Mouse (Mus musculus) liver, embryonic 13.5 days (tissue): ENCODE measurements around the gene Tnks1bp1. TPM values are rescaled to one million over a fixed set of nuclear protein-coding genes. Genes with fewer than 3 reads are reported as not detected.

Source experiments
- ATAC-seq: fragments of 200-750 bp; cut with Nextera tagmentation; 2 replicates; pipeline ENCODE4 v1.8.0; 2017; ENCODE audit warnings: low read depth, mild to moderate bottlenecking, moderate number of reproducible peaks, moderate library complexity
- DNase-seq: peaks from one replicate; pipeline ENCODE4 v3.0.0; 2022
- H3K27ac ChIP-seq: fragments of 300-500 bp; sonication (generic); 2 replicates; pipeline ENCODE4 v1.5.1; 2015; ENCODE audit warnings: moderate library complexity, mild to moderate bottlenecking, inconsistent platforms
- H3K27me3 ChIP-seq: fragments of 300-500 bp; sonication (generic); 2 replicates; pipeline ENCODE4 v1.6.1; 2015; ENCODE audit warnings: mild to moderate bottlenecking, inconsistent platforms
- H3K36me3 ChIP-seq: fragments of 300-500 bp; sonication (generic); 2 replicates; pipeline ENCODE4 v1.6.1; 2015; ENCODE audit warnings: mild to moderate bottlenecking, inconsistent platforms
- H3K4me1 ChIP-seq: fragments of 300-500 bp; sonication (generic); replicated peaks from 2 replicates; pipeline ENCODE4 v1.6.1; 2015; ENCODE audit warnings: inconsistent platforms
- H3K4me2 ChIP-seq: fragments of 300-500 bp; sonication (generic); 2 replicates; pipeline ENCODE4 v1.6.1; 2015; ENCODE audit warnings: inconsistent platforms, mild to moderate bottlenecking, moderate library complexity
- H3K4me3 ChIP-seq: fragments of 300-500 bp; sonication (generic); replicated peaks from 2 replicates; pipeline ENCODE4 v1.5.1; 2015; ENCODE audit warnings: mild to moderate bottlenecking, inconsistent platforms
- H3K9ac ChIP-seq: fragments of 300-500 bp; sonication (generic); 2 replicates; pipeline ENCODE4 v1.6.1; 2015; ENCODE audit warnings: mild to moderate bottlenecking, inconsistent platforms
- H3K9me3 ChIP-seq: fragments of 300-500 bp; sonication (generic); replicated peaks from 2 replicates; pipeline ENCODE4 v1.6.1; 2016; ENCODE audit warnings: inconsistent platforms
- WGBS: fragments of 180-500 bp; shearing (Covaris S2); methylation state at CpG from one replicate; pipeline ENCODE4 v1.1.7; 2015; ENCODE audit not compliant: insufficient replicate concordance; 5-methylcytosine and 5-hydroxymethylcytosine counted together
- polyA plus RNA-seq: library from polyadenylated mRNA; unstranded; fragments of >200 nt; fragmentation: Nextera tagmentation; extraction: Ambion mirVana; gene quantifications from 2 replicates; pipeline ENCODE4 v1.2.1, GENCODE M21; 2015

Gene Tnks1bp1
- polyA plus RNA-seq: 3.4 and 4.9 TPM in 2 replicates

DNA sequence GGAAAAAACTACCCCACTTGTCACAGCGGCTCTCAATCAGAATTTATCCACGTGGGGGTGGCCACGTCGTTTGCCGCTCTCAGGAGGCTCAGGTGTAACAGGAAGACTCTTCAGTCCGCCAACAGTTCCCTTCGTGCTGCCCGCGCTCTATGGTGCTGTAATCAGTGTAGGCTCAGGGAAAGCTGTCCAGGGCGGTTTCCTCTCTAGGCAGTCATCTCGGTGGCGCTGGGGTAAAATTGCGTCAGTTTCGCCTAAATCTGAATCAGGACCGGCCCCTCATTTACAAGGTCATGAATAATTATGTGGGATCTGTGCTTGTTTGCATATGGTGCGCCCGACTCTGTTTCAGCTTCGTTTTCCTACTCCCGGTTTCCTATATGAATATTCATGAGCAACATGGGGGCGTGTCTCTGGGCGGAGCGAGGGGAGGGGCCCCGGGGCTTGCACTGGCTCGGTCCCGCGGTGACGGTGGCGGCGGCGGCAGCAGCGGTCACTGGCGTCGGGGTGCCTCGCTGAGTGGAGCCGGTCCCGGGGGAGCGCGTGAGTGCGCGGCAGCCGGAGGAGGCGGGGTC lies at the start of gene Tnks1bp1:
Gene Tnks1bp1 (plus strand): TSS at position 427 of the 572 bp plus-strand sequence.
- H3K4me3 ChIP-seq: peak within 1 kb of the TSS; percentile 66
- H3K4me1 ChIP-seq: peaks cover 44% of the 10 kb centered on the region
- peaks cover 37% of the 10 kb centered on the region for H3K27me3 ChIP-seq
- peak within 1 kb of the TSS; percentile 72 for H3K9ac ChIP-seq
- peaks cover 48% of the 10 kb centered on the region for H3K36me3 ChIP-seq
- H3K27ac ChIP-seq: peak within 1 kb of the TSS; percentile 53
- H3K4me2 ChIP-seq: peak within 1 kb of the TSS; percentile 93
- no peaks in the 10 kb centered on the region for H3K9me3 ChIP-seq
- ATAC-seq (peak; percentile 85), DNase-seq (peak; percentile 93)
- under 1% methylated on average over 42 of the region's 42 CpGs for WGBS

DNA sequence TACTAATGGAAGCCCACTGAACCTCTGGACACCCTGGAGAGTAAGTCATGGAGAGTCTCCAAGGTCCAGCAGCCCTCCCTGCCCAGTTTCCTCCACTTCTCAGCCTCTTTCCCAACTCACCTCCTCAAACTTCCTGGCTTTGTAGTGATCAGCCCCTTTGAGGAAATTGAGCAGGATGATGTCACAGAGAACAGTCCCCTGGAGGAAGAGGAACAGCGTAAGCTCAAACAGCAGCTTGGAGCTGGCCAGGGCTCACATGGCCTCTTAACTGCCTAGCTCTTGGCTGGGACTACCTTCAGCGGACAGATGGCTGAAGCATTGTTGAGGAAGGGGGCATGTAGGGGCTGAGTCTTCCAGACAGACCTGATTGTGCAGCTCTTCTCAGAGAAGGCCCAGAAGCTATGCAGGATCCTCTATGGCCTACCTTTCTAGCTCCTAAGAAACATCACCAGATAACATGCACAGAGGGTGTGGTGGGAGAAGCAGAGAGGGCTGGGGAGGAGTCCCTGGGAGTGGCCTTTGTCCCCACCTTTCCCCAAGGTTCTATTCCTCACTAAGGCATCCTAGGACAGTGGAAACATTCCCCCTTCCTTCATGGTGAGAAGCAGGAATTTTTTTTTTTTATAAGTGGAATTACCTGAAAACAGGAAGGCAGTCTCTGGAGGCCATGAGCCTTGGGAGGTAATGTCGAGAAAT lies 48.2 kb upstream of the Tnks1bp1 start:
- Histone ChIP-seq H3K9ac (peak overlapping the region; percentile 19; the same call in 1 of the 2 replicates), H3K9me3 (no peaks in the 10 kb centered on the region), H3K27me3 (peaks cover 11% of the 10 kb centered on the region; the same call in 1 of the 2 replicates), H3K4me1 (peaks cover 45% of the 10 kb centered on the region), H3K4me2 (peak overlapping the region; percentile 4; the same call in 1 of the 2 replicates), H3K36me3 (no peaks in the 10 kb centered on the region), H3K4me3 (no peak overlapping the region), H3K27ac (peak overlapping the region; percentile 20)
- ATAC-seq: peak; percentile 68
- DNase-seq: no peak
- 64% methylated on average over 3 of the region's 3 CpGs for WGBS

DNA sequence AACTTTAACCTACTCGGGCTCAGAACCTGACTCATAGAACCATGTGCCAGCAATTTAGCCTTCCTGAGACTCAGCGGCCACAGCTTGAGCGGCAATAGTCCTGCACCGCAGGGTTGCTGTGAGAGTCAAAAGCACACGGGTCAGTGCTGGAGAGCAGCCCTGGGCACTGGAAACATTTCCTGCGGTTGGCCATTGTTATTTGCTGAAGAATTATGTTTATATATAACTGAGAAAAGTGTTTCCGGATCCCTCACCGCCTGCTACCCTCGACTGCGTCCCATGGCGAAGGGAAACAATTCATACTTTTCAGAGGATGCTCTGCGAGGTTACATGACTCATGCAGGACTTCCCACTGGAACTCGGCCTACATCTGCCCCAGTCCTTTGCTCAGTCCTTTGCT lies 46.3 kb upstream of the Tnks1bp1 start:
- Histone ChIP-seq H3K4me1 (peaks cover 36% of the 10 kb centered on the region), H3K4me2 (no peak overlapping the region), H3K27ac (no peak overlapping the region), H3K9ac (no peak overlapping the region), H3K4me3 (no peak overlapping the region), H3K9me3 (no peaks in the 10 kb centered on the region), H3K36me3 (no peaks in the 10 kb centered on the region), H3K27me3 (peaks cover 6% of the 10 kb centered on the region; the same call in 1 of the 2 replicates)
- 66% methylated on average over 13 of the region's 13 CpGs for WGBS
- DNase-seq: no peak
- ATAC-seq: no peak

DNA sequence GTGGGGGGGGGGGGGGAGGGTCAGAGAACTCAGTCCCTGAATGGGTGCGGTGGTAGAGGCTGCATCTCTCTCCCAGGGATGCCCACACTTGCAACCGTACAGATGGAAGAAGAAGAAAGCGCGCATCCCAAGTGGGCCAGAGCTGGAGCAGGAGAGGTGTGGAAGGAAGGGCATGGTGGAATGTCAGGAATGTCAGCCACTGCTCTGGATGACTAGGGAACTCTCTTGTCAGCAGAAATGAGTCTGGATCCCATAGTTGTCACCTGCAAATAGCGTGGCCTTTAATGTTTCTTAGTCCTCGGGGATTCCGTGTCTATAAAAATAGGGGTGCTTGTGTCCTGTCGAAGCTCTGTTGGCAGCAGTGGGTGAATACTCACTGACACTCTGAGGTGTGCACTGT lies 45.2 kb upstream of the Tnks1bp1 start:
- no peak overlapping the region for H3K9ac ChIP-seq
- DNase-seq (no peak), ATAC-seq (no peak)
- H3K4me3 ChIP-seq: no peak overlapping the region
- H3K4me1 ChIP-seq: peaks cover 37% of the 10 kb centered on the region
- H3K9me3 ChIP-seq: no peaks in the 10 kb centered on the region
- WGBS: 82% methylated on average over 8 of the region's 8 CpGs
- no peaks in the 10 kb centered on the region for H3K36me3 ChIP-seq
- no peak overlapping the region for H3K27ac ChIP-seq
- H3K27me3 ChIP-seq: peaks cover 6% of the 10 kb centered on the region; the same call in 1 of the 2 replicates
- H3K4me2 ChIP-seq: no peak overlapping the region

DNA sequence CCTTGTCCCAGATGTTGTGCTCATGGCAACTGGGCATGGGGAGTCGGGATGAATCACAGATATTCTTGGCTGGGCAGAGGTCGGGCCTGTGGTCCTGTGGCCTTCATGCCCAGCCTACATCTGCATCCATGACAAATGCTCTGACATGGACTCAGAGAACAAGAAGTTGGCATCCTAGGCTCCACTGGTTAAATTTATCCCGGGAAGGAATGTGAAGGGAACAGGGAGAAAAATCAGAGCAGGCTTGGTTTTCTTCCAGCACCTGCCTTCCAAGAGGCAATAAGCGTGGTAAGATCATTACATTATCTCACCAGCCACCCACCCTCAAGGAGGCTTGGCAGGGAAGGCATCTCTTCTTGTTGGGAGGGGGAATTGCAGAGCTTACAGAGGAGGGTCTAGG lies 43.5 kb upstream of the Tnks1bp1 start:
- H3K9ac ChIP-seq: no peak overlapping the region
- peaks cover 6% of the 10 kb centered on the region; the same call in 1 of the 2 replicates for H3K27me3 ChIP-seq
- WGBS: 70% methylated on average over 4 of the region's 4 CpGs
- peaks cover 47% of the 10 kb centered on the region for H3K4me1 ChIP-seq
- no peak overlapping the region for H3K4me3 ChIP-seq
- no peak overlapping the region for H3K27ac ChIP-seq
- no peak overlapping the region for H3K4me2 ChIP-seq
- no peaks in the 10 kb centered on the region for H3K36me3 ChIP-seq
- DNase-seq: no peak
- no peaks in the 10 kb centered on the region for H3K9me3 ChIP-seq
- ATAC-seq: no peak

DNA sequence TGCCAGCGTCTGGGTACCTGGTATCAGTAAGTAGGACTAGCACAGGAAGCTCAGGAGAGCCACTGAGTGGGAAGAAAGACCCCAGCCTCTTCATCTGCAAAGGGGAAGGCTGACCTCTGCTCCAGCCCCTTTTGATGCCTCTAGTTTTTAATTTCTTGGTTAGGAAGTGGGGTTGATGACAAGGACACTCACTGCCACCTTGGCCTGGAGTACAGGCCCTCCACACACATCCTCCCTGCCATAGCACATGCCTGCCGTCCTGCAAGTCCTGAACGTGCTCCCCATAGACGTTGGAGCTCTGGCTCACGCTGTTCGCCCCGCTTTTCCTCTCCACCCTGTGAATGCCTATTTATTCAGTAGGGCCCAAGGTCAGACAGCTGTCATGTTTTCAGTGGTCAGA lies 41.2 kb upstream of the Tnks1bp1 start:
- Histone ChIP-seq H3K4me3 (no peak overlapping the region), H3K4me1 (peaks cover 49% of the 10 kb centered on the region), H3K9me3 (no peaks in the 10 kb centered on the region), H3K4me2 (no peak overlapping the region), H3K27ac (no peak overlapping the region), H3K27me3 (peaks cover 6% of the 10 kb centered on the region; the same call in 1 of the 2 replicates), H3K9ac (no peak overlapping the region), H3K36me3 (no peaks in the 10 kb centered on the region)
- DNase-seq (no peak), ATAC-seq (no peak)
- 74% methylated on average over 7 of the region's 7 CpGs for WGBS

DNA sequence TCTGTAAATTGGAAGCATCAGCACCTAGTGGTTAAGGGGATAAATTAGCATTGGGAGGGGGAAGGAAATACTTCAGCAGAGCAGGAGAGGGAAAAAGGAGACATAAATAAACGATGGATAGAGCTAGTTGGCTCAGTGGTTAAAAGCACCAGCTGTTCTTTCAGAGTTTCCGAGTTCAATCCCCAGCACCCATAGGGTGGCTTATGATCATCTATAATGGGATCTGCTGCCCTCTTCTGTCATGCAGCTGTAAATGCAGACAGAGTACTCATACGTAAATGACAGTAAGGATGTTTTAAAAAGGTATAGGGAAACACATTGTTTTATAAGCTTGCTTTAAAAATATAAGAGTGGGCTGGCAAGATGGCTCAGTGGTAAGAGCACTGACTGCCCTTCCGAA lies 40.1 kb upstream of the Tnks1bp1 start:
- 20% methylated on average over 4 of the region's 4 CpGs for WGBS
- DNase-seq (peak; percentile 27), ATAC-seq (no peak)
- Histone ChIP-seq H3K4me2 (no peak overlapping the region), H3K4me3 (no peak overlapping the region), H3K27ac (no peak overlapping the region), H3K9ac (no peak overlapping the region), H3K27me3 (peaks cover 6% of the 10 kb centered on the region; the same call in 1 of the 2 replicates), H3K9me3 (no peaks in the 10 kb centered on the region), H3K36me3 (no peaks in the 10 kb centered on the region), H3K4me1 (peaks cover 58% of the 10 kb centered on the region)

DNA sequence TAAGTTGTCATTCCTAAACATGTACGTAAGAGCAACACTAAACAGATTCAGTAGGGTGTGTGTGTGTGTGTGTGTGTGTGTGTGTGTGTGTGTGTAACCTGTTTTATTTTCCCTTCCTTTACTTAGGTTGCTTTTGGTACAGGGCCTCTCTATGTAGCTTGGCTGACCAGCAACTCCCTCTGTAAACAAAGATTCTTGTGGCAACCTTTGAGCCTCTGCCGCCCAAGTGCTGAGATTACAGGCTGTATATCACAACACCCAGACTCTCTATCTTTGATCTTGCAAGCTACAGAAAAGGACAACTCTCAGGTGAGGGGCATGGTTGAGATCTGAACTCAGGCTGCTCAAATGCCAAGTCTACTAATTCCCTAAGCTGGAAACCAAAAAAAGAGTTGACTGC lies 38.6 kb upstream of the Tnks1bp1 start:
- Histone ChIP-seq H3K4me1 (peaks cover 72% of the 10 kb centered on the region), H3K36me3 (no peaks in the 10 kb centered on the region), H3K9ac (no peak overlapping the region), H3K4me3 (no peak overlapping the region), H3K4me2 (no peak overlapping the region), H3K27me3 (peaks cover 6% of the 10 kb centered on the region; the same call in 1 of the 2 replicates), H3K27ac (peak overlapping the region; percentile 95), H3K9me3 (no peaks in the 10 kb centered on the region)
- WGBS: 52% methylated on average over 2 of the region's 2 CpGs
- ATAC-seq (no peak), DNase-seq (no peak)

DNA sequence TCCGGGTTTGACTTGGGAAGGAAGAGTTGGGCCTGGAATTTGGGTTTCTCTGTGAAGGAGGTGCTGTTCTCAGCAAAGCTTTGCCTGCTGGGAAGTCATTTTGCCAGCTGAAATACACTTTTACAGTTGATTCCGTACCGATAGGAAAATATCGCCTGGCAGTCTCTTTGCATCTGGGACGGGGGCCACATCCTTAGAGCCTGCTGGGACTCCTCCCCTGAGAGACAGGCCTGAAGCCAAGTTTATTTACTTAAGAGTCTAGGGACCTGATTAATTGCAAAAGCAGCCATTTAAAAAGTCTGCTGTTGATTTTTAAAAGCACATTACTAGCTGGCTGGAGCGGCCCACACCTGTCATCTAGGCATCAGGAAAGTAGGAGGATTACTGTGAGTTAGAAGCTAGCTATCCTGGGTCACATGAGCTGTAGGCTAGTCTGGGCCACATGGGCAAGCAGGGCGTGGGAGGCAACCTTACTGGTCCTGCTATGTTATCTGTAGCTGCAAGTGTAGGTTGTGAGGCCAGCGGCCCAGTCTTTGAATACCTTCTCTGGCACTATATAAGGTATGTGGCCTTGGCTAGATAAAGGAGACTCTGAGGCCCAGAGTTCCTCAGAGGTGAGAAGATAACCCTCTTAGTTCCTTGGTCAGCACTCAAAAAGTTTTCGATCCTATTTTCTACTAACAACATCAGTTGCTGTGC lies 35.8 kb upstream of the Tnks1bp1 start:
- Histone ChIP-seq H3K9ac (peak overlapping the region; percentile 65), H3K4me2 (peak overlapping the region; percentile 66), H3K27me3 (no peaks in the 10 kb centered on the region), H3K36me3 (no peaks in the 10 kb centered on the region), H3K4me1 (peaks cover 78% of the 10 kb centered on the region), H3K9me3 (no peaks in the 10 kb centered on the region), H3K4me3 (peak overlapping the region; percentile 41), H3K27ac (peak overlapping the region; percentile 95)
- ATAC-seq: peak; percentile 99
- DNase-seq: peak; percentile 85
- 29% methylated on average over 9 of the region's 9 CpGs for WGBS

DNA sequence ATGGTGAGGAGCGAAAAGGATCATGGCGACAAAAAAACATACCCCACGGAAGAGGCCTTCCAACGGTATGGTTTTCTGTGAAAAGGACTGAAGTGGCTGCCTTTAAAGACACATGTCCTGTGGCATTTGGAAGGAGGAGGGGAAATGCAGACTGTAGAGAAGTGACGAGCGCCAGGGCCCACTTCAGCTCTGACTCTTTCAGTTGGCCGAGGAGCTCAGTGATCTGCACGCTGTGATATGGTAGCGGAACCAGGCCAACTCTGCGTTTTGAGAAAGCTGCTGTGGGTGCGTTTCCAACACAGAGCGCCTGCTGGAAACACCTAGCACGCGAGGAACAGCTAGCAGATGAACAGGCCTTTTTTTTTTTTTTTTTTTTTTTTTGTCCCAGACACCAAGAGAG lies 35.1 kb upstream of the Tnks1bp1 start:
- Histone ChIP-seq H3K4me2 (peak overlapping the region; percentile 66), H3K27ac (peak overlapping the region; percentile 95), H3K27me3 (no peaks in the 10 kb centered on the region), H3K9ac (peak overlapping the region; percentile 65), H3K36me3 (no peaks in the 10 kb centered on the region), H3K4me3 (peak overlapping the region; percentile 41), H3K9me3 (no peaks in the 10 kb centered on the region), H3K4me1 (peaks cover 71% of the 10 kb centered on the region)
- 36% methylated on average over 14 of the region's 14 CpGs for WGBS
- DNase-seq: peak; percentile 47
- peak; percentile 64 for ATAC-seq

DNA sequence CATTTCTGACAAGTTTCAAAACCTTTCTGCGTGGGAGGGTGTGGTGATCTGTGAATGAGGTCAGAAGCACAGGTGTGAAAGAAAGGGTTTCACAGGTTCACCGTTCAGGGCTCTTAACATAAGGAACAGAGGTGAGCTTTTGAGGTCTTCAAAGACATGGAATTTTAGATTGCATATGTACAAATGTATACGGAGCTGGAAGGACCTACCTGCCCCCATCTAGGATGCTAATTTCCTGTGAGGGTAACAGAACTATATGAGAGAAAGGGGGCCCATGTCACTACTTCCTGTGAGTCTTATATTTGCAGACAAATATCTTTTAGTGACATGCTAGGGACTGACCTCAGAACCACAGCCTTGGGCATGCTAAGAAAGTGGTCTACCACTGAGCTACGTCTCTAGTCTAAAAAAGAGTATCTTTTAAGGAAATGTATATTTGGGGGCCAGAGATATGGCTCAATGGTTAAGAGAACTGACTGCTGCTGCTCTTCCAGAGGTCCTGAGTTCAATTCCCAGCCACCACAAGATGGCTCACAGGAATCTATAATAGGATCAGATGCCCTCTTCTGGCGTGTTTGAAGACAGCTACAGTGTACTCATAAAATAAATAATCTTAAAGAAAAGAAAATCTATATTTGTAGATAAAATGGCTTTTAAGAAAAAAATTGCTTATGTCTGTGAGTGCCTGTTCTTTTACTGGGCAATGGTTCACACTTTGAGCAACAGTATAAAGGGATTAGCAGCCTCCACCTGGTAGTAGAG lies 33.8 kb upstream of the Tnks1bp1 start:
- WGBS: 60% methylated on average over 5 of the region's 5 CpGs
- H3K9ac ChIP-seq: peak overlapping the region; percentile 65

More for the DNA sequence above, 33.8 kb upstream of the Tnks1bp1 start:
- Histone ChIP-seq H3K4me1 (peaks cover 59% of the 10 kb centered on the region), H3K27ac (peak overlapping the region; percentile 95), H3K27me3 (no peaks in the 10 kb centered on the region), H3K9me3 (no peaks in the 10 kb centered on the region), H3K36me3 (no peaks in the 10 kb centered on the region), H3K4me2 (peak overlapping the region; percentile 66), H3K4me3 (no peak overlapping the region)
- no peak for ATAC-seq
- DNase-seq: no peak
